Comparison of ENCODE assay signal across 8 mouse cellular contexts in genomic region chr14:44977278-44977677, GRCm38 (mm10). TPM values are rescaled to one million over a fixed set of nuclear protein-coding genes. Genes with fewer than 3 reads are reported as not detected.
DNase-seq lines count a peak whose midpoint lies in the region; ATAC-seq and TF ChIP-seq lines count a peak whose summit lies in the region.
"Not testable (repeated sequence)": the region's sequence is repeated elsewhere in the genome, so short reads cannot be mapped to it uniquely, and the experiment has no call there.

No protein-coding gene starts in this region.

- peak; percentile 73 for ATAC-seq in CD4-positive, CD25-positive, alpha-beta regulatory T cell, adult 4 months
- 0 out of 2 replicates have a peak, but pooled peaks have one; percentile 31 for ATAC-seq in cerebellum, adult (ENCODE audit: insufficient number of reproducible peaks, low FRiP score, low TSS enrichment)
- peak; percentile 55 for ATAC-seq in forebrain, embryonic 15.5 days (replicated peaks)
- ATAC-seq in hindbrain, embryonic 11.5 days (ENCODE audit: low FRiP score): peak; percentile 60
- ATAC-seq in liver, postnatal 0 days; neural tube, embryonic 11.5 days (ENCODE audit: insufficient read depth, low FRiP score, low TSS enrichment): not testable (repeated sequence)
- ATAC-seq in stomach, embryonic 14.5 days (ENCODE audit: insufficient number of reproducible peaks, insufficient read depth, low FRiP score, low read depth): peak; percentile 49; the same call in 1 of the 2 replicates

- not testable (repeated sequence) for H3K4me3 ChIP-seq in forebrain, embryonic 15.5 days; hindbrain, embryonic 11.5 days (ENCODE audit: low read depth, low read length); liver, postnatal 0 days (ENCODE audit: low read depth, low read length); neural tube, embryonic 11.5 days (ENCODE audit: low read depth, low read length); stomach, embryonic 14.5 days (ENCODE audit: low read depth, low read length)

- not testable (repeated sequence) for H3K27me3 ChIP-seq in forebrain, embryonic 15.5 days; hindbrain, embryonic 11.5 days (ENCODE audit: control insufficient read depth, insufficient read depth, low read length); liver, postnatal 0 days (ENCODE audit: insufficient read depth, low read length); neural tube, embryonic 11.5 days (ENCODE audit: control insufficient read depth, insufficient read depth, low read length); stomach, embryonic 14.5 days (ENCODE audit: control insufficient read depth, insufficient read depth, low read length)

- H3K4me2 ChIP-seq in forebrain, embryonic 15.5 days (replicated peaks); hindbrain, embryonic 11.5 days (replicated peaks; ENCODE audit: low read depth, low read length); liver, postnatal 0 days (ENCODE audit: low read depth, low read length); neural tube, embryonic 11.5 days (ENCODE audit: low read depth); stomach, embryonic 14.5 days (replicated peaks; ENCODE audit: low read depth, low read length): not testable (repeated sequence)

- H3K9me3 ChIP-seq in forebrain, embryonic 15.5 days; hindbrain, embryonic 11.5 days (ENCODE audit: control insufficient read depth, low read length); liver, postnatal 0 days (ENCODE audit: low read length); neural tube, embryonic 11.5 days (ENCODE audit: control insufficient read depth, low read length); stomach, embryonic 14.5 days (ENCODE audit: control insufficient read depth, low read depth, low read length): not testable (repeated sequence)

- TF ChIP-seq EP300 in liver, postnatal 0 days (IDR thresholded peaks at IDR 0.05; ENCODE audit: low read depth): not testable (repeated sequence)

- peak; percentile 75 for DNase-seq in hindbrain, embryonic 11.5 days (ENCODE audit: low spot score)
- peak; percentile 77 to 80 for DNase-seq in kidney, postnatal 4 days
- peak; percentile 57 for DNase-seq in liver, postnatal 0 days
- DNase-seq in neural tube, embryonic 11.5 days (ENCODE audit: low spot score): peak; percentile 58

- H3K27ac ChIP-seq in forebrain, embryonic 15.5 days (replicated peaks); hindbrain, embryonic 11.5 days (ENCODE audit: low read depth, low read length); liver, postnatal 0 days (ENCODE audit: low read depth); neural tube, embryonic 11.5 days (ENCODE audit: low read depth, low read length); stomach, embryonic 14.5 days (ENCODE audit: low read length): not testable (repeated sequence)

- H3K9ac ChIP-seq in forebrain, embryonic 15.5 days (replicated peaks); hindbrain, embryonic 11.5 days (ENCODE audit: low read depth, low read length); liver, postnatal 0 days (replicated peaks); neural tube, embryonic 11.5 days (ENCODE audit: low read length); stomach, embryonic 14.5 days (replicated peaks; ENCODE audit: low read depth, low read length): not testable (repeated sequence)

- peak; percentile 63 for TF ChIP-seq CTCF in liver, postnatal 0 days (IDR thresholded peaks at IDR 0.05; ENCODE audit: low read depth)

- 4% methylated on average over 4 of the region's 4 CpGs for WGBS in forebrain, embryonic 15.5 days
- WGBS in hindbrain, embryonic 11.5 days: 4% methylated on average over 4 of the region's 4 CpGs
- WGBS in liver, postnatal 0 days (ENCODE audit: insufficient replicate concordance): 6% methylated on average over 4 of the region's 4 CpGs
- WGBS in neural tube, embryonic 11.5 days: 9% methylated on average over 4 of the region's 4 CpGs
- WGBS in stomach, embryonic 14.5 days: 2% methylated on average over 4 of the region's 4 CpGs

- H3K4me1 ChIP-seq in forebrain, embryonic 15.5 days; hindbrain, embryonic 11.5 days (replicated peaks; ENCODE audit: control insufficient read depth, insufficient read depth, low read length); liver, postnatal 0 days (ENCODE audit: insufficient read depth); neural tube, embryonic 11.5 days (ENCODE audit: control insufficient read depth, insufficient read depth, low read length); stomach, embryonic 14.5 days (ENCODE audit: control insufficient read depth, insufficient read depth, low read length): not testable (repeated sequence)

- not testable (repeated sequence) for H3K36me3 ChIP-seq in forebrain, embryonic 15.5 days; hindbrain, embryonic 11.5 days (ENCODE audit: control insufficient read depth, insufficient read depth, low read length); liver, postnatal 0 days (replicated peaks; ENCODE audit: insufficient read depth, low read length); neural tube, embryonic 11.5 days (ENCODE audit: control insufficient read depth, insufficient read depth, low read length); stomach, embryonic 14.5 days (ENCODE audit: control insufficient read depth, insufficient read depth, low read length)

RNA-seq across cellular contexts. Expression of gene Ptger2, which starts 10.7 kb away (rescaled TPM):
- polyA plus RNA-seq in CD4-positive, CD25-positive, alpha-beta regulatory T cell, adult 4 months (2017; shearing (Covaris generic)): 10 to 100 TPM; 53.3 to 78.7 TPM
- polyA plus RNA-seq in forebrain, embryonic 15.5 days (2015; fragmentation: Nextera tagmentation; extraction: Ambion mirVana): 0.20 and 0.34 TPM in 2 replicates
- polyA plus RNA-seq in hindbrain, embryonic 11.5 days (2014; fragmentation: Nextera tagmentation; extraction: Ambion mirVana): 0.31 and 0.32 TPM in 2 replicates
- polyA plus RNA-seq in liver, postnatal 0 days (2015; fragmentation: Nextera tagmentation; extraction: Ambion mirVana): 0.64 and 0.68 TPM in 2 replicates
- polyA plus RNA-seq in neural tube, embryonic 11.5 days (2014; fragmentation: Nextera tagmentation; extraction: Ambion mirVana): 0.11 TPM in 1 of 2 replicates, not detected in the other
- polyA plus RNA-seq in stomach, embryonic 14.5 days (2014; fragmentation: Nextera tagmentation; extraction: Ambion mirVana): 2.2 and 3.3 TPM in 2 replicates

Comparison
In these comparisons a context has a peak if more than half of its experiments do, and no peak if none do; other contexts are left out.
1. RNA of gene Ptger2, which starts 10.7 kb away (polyA plus RNA-seq): 53.3 to 78.7 TPM in CD4-positive, CD25-positive, alpha-beta regulatory T cell, adult 4 months; 2.2 to 3.3 TPM in stomach, embryonic 14.5 days, 0.64 to 0.68 TPM in liver, postnatal 0 days, 0.20 to 0.34 TPM in forebrain, embryonic 15.5 days, 0.31 to 0.32 TPM in hindbrain, embryonic 11.5 days and 0.11 TPM in neural tube, embryonic 11.5 days; every median in the first group is over 10 times any median in the second.
2. Peak in every context shown above with its lines, with median percentiles within 50 percentile points of each other: DNase-seq.